Mouse (Mus musculus) lung, adult 2 months (tissue): Measurements from ENCODE around the gene Nup133.

Experiments used
- CTCF ChIP-seq: fragments of 200-500 bp; IDR thresholded peaks from 2 replicates; pipeline ENCODE4 v1.5.1; 2011; ENCODE audit warnings: mild to moderate bottlenecking, low read length, control low read depth; ENCODE audit not compliant: insufficient read depth
- POLR2A ChIP-seq: fragments of 200-500 bp; IDR thresholded peaks from 2 replicates; pipeline ENCODE4 v1.6.1; 2011; ENCODE audit warnings: low read depth, mild to moderate bottlenecking, control low read depth, low read length, borderline replicate concordance; ENCODE audit errors: extremely low read depth

DNA sequence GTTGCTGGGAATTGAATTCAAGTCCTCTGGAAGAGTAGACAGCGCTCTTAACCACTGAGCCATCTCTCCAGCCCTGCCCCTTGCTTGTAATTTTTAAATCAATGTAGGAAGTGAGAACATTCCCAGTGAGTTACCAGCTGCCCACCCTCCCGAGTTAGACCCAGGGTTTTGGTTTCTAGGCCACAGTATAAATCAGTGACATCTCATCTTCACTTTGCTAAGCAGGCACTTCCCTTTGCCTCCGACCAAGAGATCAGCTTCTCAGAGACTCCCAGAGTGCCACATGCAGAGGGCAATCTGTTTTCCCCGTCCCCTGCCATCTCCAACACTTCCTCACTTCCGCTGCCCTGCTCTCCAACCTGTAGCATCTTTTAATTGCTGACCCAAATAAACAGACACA, 50.5 kb downstream of the Nup133 start:
- no peak for TF ChIP-seq POLR2A
- TF ChIP-seq CTCF: no peak
